In the genomic region with DNA sequence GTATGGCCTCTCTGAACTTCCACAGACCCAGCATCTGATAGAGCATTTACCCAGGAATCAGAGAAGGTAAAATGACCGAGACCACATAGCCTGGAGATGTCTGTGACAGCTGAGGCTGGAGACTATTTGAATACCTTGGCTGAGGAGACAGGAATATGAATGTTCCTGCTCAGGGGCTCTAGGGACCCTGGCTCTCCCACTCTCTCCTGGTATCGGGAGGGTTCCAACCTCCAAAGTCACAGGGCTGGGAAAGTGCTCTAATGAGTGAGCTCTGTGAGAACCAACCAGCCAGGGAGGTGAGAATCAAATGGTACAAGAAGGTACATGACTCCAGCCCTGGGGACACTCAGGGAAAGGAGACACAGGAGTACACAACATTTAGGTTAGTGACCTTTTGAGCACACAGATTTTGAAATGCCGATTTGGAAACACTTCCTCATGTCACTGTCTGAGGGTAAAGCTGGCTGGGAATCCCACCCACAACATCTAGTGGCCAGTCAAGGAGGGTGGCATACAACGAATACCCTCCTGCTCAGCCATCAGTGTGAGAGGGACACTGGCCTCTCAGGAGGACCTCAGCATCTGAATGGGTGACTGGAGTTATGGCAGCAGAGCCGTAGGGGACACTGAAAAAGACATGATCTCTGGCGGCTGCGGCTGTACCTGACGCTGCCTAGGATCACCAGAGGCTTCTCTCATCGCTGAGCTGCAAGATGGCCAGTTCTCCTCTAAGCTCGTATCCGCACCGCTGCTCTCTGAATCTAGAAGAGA, we compare ENCODE assay signal across 32 mouse cellular contexts. TPM values are rescaled to one million over a fixed set of nuclear protein-coding genes. Genes with fewer than 3 reads are reported as not detected.
DNase-seq lines count a peak whose midpoint lies in the region; ATAC-seq and TF ChIP-seq lines count a peak whose summit lies in the region.
"Had no signal": no experiment of that assay in that cellular context is flagged by ENCODE, and none has a peak within 500 bp of the region (broad histone marks: within the 10 kb centered on the region; RNA-seq: fewer than 3 reads in every experiment).

No protein-coding gene starts in this region.

- WGBS in liver, adult 2 months = 72% methylated on average over 12 of the region's 12 CpGs
- 88% methylated on average over 12 of the region's 12 CpGs for WGBS in liver, embryonic 11.5 days
- WGBS in kidney, embryonic 14.5 days = 89% methylated on average over 12 of the region's 12 CpGs

- peaks cover 11% of the 10 kb centered on the region for H3K9me3 ChIP-seq in liver, embryonic 11.5 days (ENCODE audit: control insufficient read depth, low read length)
- peaks cover 5% of the 10 kb centered on the region; the same call in 1 of the 2 replicates for H3K9me3 ChIP-seq in kidney, embryonic 14.5 days (ENCODE audit: control insufficient read depth, low read length)
- H3K9me3 ChIP-seq: liver, embryonic 13.5 days; midbrain, embryonic 15.5 days; neural tube, embryonic 15.5 days had no signal

- ATAC-seq in liver, embryonic 11.5 days (replicated peaks; ENCODE audit: low FRiP score) = no peak
- ATAC-seq in neutrophil, adult 5-6 weeks (ENCODE audit: extremely low read depth, insufficient number of reproducible peaks, low FRiP score, poor library complexity, severe bottlenecking) = peak; percentile 1; the same call in 1 of the 2 replicates
- ATAC-seq in kidney, embryonic 14.5 days (ENCODE audit: low FRiP score, low TSS enrichment) = no peak
- ATAC-seq: activated CD4-positive, CD25-positive, alpha-beta regulatory T cell, adult 4 months had no signal

- TF ChIP-seq POLR2A in liver, adult 2 months (IDR thresholded peaks at IDR 0.05; ENCODE audit: extremely low read depth, insufficient read depth, low read length) = no peak

- H3K79me2 ChIP-seq in liver, adult 2 months (ENCODE audit: control insufficient read depth, insufficient read depth, low read length) = peaks cover 17% of the 10 kb centered on the region; the same call in 1 of the 2 replicates

- H3K36me3 ChIP-seq in liver, adult 2 months (ENCODE audit: control insufficient read depth, insufficient read depth, low read length) = peaks cover 55% of the 10 kb centered on the region
- H3K36me3 ChIP-seq in liver, embryonic 11.5 days (ENCODE audit: control insufficient read depth, insufficient read depth, low read length) = peaks cover 90% of the 10 kb centered on the region
- H3K36me3 ChIP-seq in kidney, embryonic 14.5 days (ENCODE audit: control insufficient read depth, insufficient read depth, low read length) = peaks cover 90% of the 10 kb centered on the region

- TF ChIP-seq CTCF in gastrocnemius, adult 2 months (IDR thresholded peaks at IDR 0.05) = no peak
- no peak for TF ChIP-seq CTCF in liver, adult 2 months (IDR thresholded peaks at IDR 0.05; ENCODE audit: low read depth, low read length)

- no peak overlapping the region for H3K4me2 ChIP-seq in liver, embryonic 11.5 days
- no peak overlapping the region for H3K4me2 ChIP-seq in kidney, embryonic 14.5 days (replicated peaks; ENCODE audit: low read depth, low read length)
- H3K4me2 ChIP-seq: hindbrain, embryonic 14.5 days; liver, embryonic 13.5 days; lung, embryonic 14.5 days; midbrain, embryonic 15.5 days; neural tube, embryonic 15.5 days had no signal

- H3K9ac ChIP-seq in liver, adult 2 months (ENCODE audit: low read depth, low read length) = peak overlapping the region; percentile 7; the same call in 1 of the 2 replicates
- no peak overlapping the region for H3K9ac ChIP-seq in liver, embryonic 11.5 days (ENCODE audit: low read depth, low read length)
- no peak overlapping the region for H3K9ac ChIP-seq in kidney, embryonic 14.5 days (ENCODE audit: low read depth, low read length)
- H3K9ac ChIP-seq: hindbrain, embryonic 14.5 days; liver, embryonic 13.5 days; lung, embryonic 14.5 days; midbrain, embryonic 15.5 days; neural tube, embryonic 15.5 days had no signal

- no peaks in the 10 kb centered on the region for H3K27me3 ChIP-seq in liver, adult 2 months (ENCODE audit: control insufficient read depth, insufficient read depth, low read length)
- H3K27me3 ChIP-seq in liver, embryonic 11.5 days (replicated peaks; ENCODE audit: control insufficient read depth, insufficient read depth, low read length) = no peaks in the 10 kb centered on the region
- no peaks in the 10 kb centered on the region for H3K27me3 ChIP-seq in kidney, embryonic 14.5 days (ENCODE audit: control insufficient read depth, insufficient read depth, low read length)
- H3K27me3 ChIP-seq: liver, embryonic 13.5 days; midbrain, embryonic 15.5 days; neural tube, embryonic 15.5 days had no signal

- DNase-seq in gastrocnemius, adult 2 months = peak; percentile 18
- no peak for DNase-seq in gastrocnemius, postnatal 4 days (ENCODE audit: low spot score in 2 of 2)
- DNase-seq in liver, adult 2 months (ENCODE audit: extremely low read depth, low read depth, low spot score) = peak; percentile 99
- no peak for DNase-seq in liver, embryonic 11.5 days (ENCODE audit: low spot score)
- DNase-seq in urinary bladder, postnatal 4 days (ENCODE audit: low spot score in 2 of 2) = peak; percentile 39 to 74
- DNase-seq in urinary bladder, postnatal 36 days (ENCODE audit: low spot score in 2 of 2) = no peak
- DNase-seq: adrenal gland, postnatal 25 days; B cell, adult 2 months; cerebellum, adult 9-11 months; heart, postnatal 36 days; kidney, adult 9 months; kidney, postnatal 25 days; liver, embryonic 13.5 days; lung, embryonic 14.5 days; right cerebral cortex, postnatal 25 days had no signal

- H3K4me3 ChIP-seq in gastrocnemius, adult 2 months = no peak overlapping the region
- H3K4me3 ChIP-seq in liver, adult 2 months (ENCODE audit: insufficient read depth, low read depth, low read length) = no peak overlapping the region
- H3K4me3 ChIP-seq in liver, embryonic 11.5 days (ENCODE audit: low read depth, low read length) = no peak overlapping the region
- no peak overlapping the region for H3K4me3 ChIP-seq in kidney, embryonic 14.5 days (ENCODE audit: low read length)
- H3K4me3 ChIP-seq: embryonic facial prominence, embryonic 10.5 days; layer of hippocampus, adult 2 months; liver, embryonic 13.5 days; midbrain, embryonic 15.5 days; neural tube, embryonic 15.5 days had no signal

- intact Hi-C loops in gastrocnemius, adult 2 months (cut with DNase I) = no loop called here

- no peak overlapping the region for H3K27ac ChIP-seq in gastrocnemius, adult 2 months
- H3K27ac ChIP-seq in liver, adult 2 months (replicated peaks; ENCODE audit: insufficient read depth, low read depth, low read length) = peak overlapping the region; percentile 72
- no peak overlapping the region for H3K27ac ChIP-seq in liver, embryonic 11.5 days (ENCODE audit: low read depth, low read length)
- no peak overlapping the region for H3K27ac ChIP-seq in kidney, embryonic 14.5 days (ENCODE audit: low read depth, low read length)
- H3K27ac ChIP-seq: embryonic facial prominence, embryonic 10.5 days; hindbrain, embryonic 14.5 days; layer of hippocampus, adult 2 months; liver, embryonic 13.5 days; midbrain, embryonic 15.5 days; neural tube, embryonic 15.5 days had no signal

- peaks cover 30% of the 10 kb centered on the region for H3K4me1 ChIP-seq in liver, adult 2 months (ENCODE audit: control insufficient read depth, insufficient read depth, low read length)
- no peaks in the 10 kb centered on the region for H3K4me1 ChIP-seq in liver, embryonic 11.5 days (replicated peaks; ENCODE audit: control insufficient read depth, insufficient read depth, low read length)
- no peaks in the 10 kb centered on the region for H3K4me1 ChIP-seq in kidney, embryonic 14.5 days (ENCODE audit: control insufficient read depth, insufficient read depth, low read length)
- H3K4me1 ChIP-seq: embryonic facial prominence, embryonic 10.5 days; midbrain, embryonic 15.5 days; neural tube, embryonic 15.5 days had no signal

RNA-seq across cellular contexts. Expression of gene Hjurp, which starts 7.7 kb away (rescaled TPM):
- 1 to 10 TPM; 6.1 to 6.6 TPM for total RNA-seq in gastrocnemius, adult 2 months (2021)
- 10 to 100 TPM; 80.5 to 88.1 TPM for total RNA-seq in gastrocnemius, postnatal 4 days (2021)
- 78.7 and 90.1 TPM in 2 replicates for total RNA-seq in liver, adult 2 months (2014; rRNA removed)
- polyA plus RNA-seq in liver, adult 2 months (2012; rRNA removed) = 31.4 and 32.8 TPM in 2 replicates
- 146 and 168 TPM in 2 replicates for polyA plus RNA-seq in liver, embryonic 11.5 days (2014; fragmentation: Nextera tagmentation; extraction: Ambion mirVana)
- 72.4 and 80.5 TPM in 2 replicates for total RNA-seq in neutrophil, adult 5-6 weeks (2017)
- 98.2 and 175 TPM in 2 replicates for polyA plus RNA-seq in kidney, embryonic 14.5 days (2014; fragmentation: Nextera tagmentation; extraction: Ambion mirVana)

RNA-seq across cellular contexts. Expression of gene Trpm8, which starts 7.7 kb away (rescaled TPM):
- not detected for total RNA-seq in gastrocnemius, adult 2 months (2021)
- not detected for total RNA-seq in gastrocnemius, postnatal 4 days (2021)
- under 0.01 TPM in 2 replicates for total RNA-seq in liver, adult 2 months (2014; rRNA removed)
- 0.01 and 0.02 TPM in 2 replicates for polyA plus RNA-seq in liver, adult 2 months (2012; rRNA removed)
- not detected in 2 replicates for polyA plus RNA-seq in liver, embryonic 11.5 days (2014; fragmentation: Nextera tagmentation; extraction: Ambion mirVana)
- total RNA-seq in neutrophil, adult 5-6 weeks (2017) = not detected in 2 replicates
- polyA plus RNA-seq in kidney, embryonic 14.5 days (2014; fragmentation: Nextera tagmentation; extraction: Ambion mirVana) = not detected in 2 replicates
- total RNA-seq: adrenal gland, postnatal 25 days; heart, adult 8-10 months; heart, postnatal 36 days; megakaryocyte-erythroid progenitor cell, adult 5-6 weeks had no signal
- polyA plus RNA-seq: activated CD4-positive, CD25-positive, alpha-beta regulatory T cell, adult 4 months; embryonic facial prominence, embryonic 10.5 days; intestine, embryonic 14.5 days; limb, embryonic 11.5 days; liver, embryonic 13.5 days; lung, embryonic 14.5 days had no signal

RNA-seq across cellular contexts. Expression of gene Mroh2a, which starts 42.9 kb away (rescaled TPM):
- total RNA-seq in gastrocnemius, adult 2 months (2021) = not detected
- under 1 TPM in 1 of 2 experiments, not detected in 1; 0.13 TPM for total RNA-seq in gastrocnemius, postnatal 4 days (2021)
- 0.27 and 1.0 TPM in 2 replicates for total RNA-seq in liver, adult 2 months (2014; rRNA removed)
- 0.77 and 0.82 TPM in 2 replicates for polyA plus RNA-seq in liver, adult 2 months (2012; rRNA removed)
- polyA plus RNA-seq in liver, embryonic 11.5 days (2014; fragmentation: Nextera tagmentation; extraction: Ambion mirVana) = 1.3 and 1.5 TPM in 2 replicates
- 0.35 and 0.49 TPM in 2 replicates for total RNA-seq in neutrophil, adult 5-6 weeks (2017)
- polyA plus RNA-seq in kidney, embryonic 14.5 days (2014; fragmentation: Nextera tagmentation; extraction: Ambion mirVana) = 1.4 TPM in 2 replicates
- total RNA-seq: heart, postnatal 36 days had no signal
- polyA plus RNA-seq: cortical plate, adult 2 months had no signal

RNA-seq across cellular contexts. Expression of gene Ugt1a1, which starts 58.0 kb away (rescaled TPM):
- not detected for total RNA-seq in gastrocnemius, adult 2 months (2021)
- 1 to 10 TPM in 1 of 2 experiments, under 1 TPM in 1; 0.12 to 1.3 TPM for total RNA-seq in gastrocnemius, postnatal 4 days (2021)
- total RNA-seq in liver, adult 2 months (2014; rRNA removed) = 662 and 719 TPM in 2 replicates
- polyA plus RNA-seq in liver, adult 2 months (2012; rRNA removed) = 408 and 574 TPM in 2 replicates
- 0.14 TPM in 1 of 2 replicates, not detected in the other for polyA plus RNA-seq in liver, embryonic 11.5 days (2014; fragmentation: Nextera tagmentation; extraction: Ambion mirVana)
- 1.1 and 3.5 TPM in 2 replicates for total RNA-seq in neutrophil, adult 5-6 weeks (2017)
- 0.30 and 0.61 TPM in 2 replicates for polyA plus RNA-seq in kidney, embryonic 14.5 days (2014; fragmentation: Nextera tagmentation; extraction: Ambion mirVana)
- total RNA-seq: heart, adult 8-10 months; heart, postnatal 36 days; layer of hippocampus, adult 2 months; layer of hippocampus, postnatal 25 days; left cerebral cortex, postnatal 10 days; megakaryocyte-erythroid progenitor cell, adult 5-6 weeks had no signal
- polyA plus RNA-seq: activated CD4-positive, CD25-positive, alpha-beta regulatory T cell, adult 4 months; embryonic facial prominence, embryonic 10.5 days; forebrain, embryonic 16.5 days; heart, embryonic 14.5 days; hindbrain, embryonic 14.5 days; limb, embryonic 11.5 days; liver, embryonic 13.5 days; lung, embryonic 14.5 days; midbrain, embryonic 15.5 days; neural tube, embryonic 15.5 days had no signal

Comparison
In these comparisons a context has a peak if more than half of its experiments do, and no peak if none do; other contexts are left out.
1. DNase-seq: peak in gastrocnemius, adult 2 months (single experiment), liver, adult 2 months (single experiment) and urinary bladder, postnatal 4 days (2 of 2); none in gastrocnemius, postnatal 4 days (0 of 2), liver, embryonic 11.5 days (single experiment) and urinary bladder, postnatal 36 days (0 of 2).